In genomic region chr1:133859821-133860711, GRCm38 (mm10) we compare ENCODE assay signal across 17 mouse cellular contexts. TPM values are rescaled to one million over a fixed set of nuclear protein-coding genes. Genes with fewer than 3 reads are reported as not detected.
DNase-seq lines count a peak whose midpoint lies in the region; ATAC-seq and TF ChIP-seq lines count a peak whose summit lies in the region.
"Had no signal": no experiment of that assay in that cellular context is flagged by ENCODE, and none has a peak within 500 bp of the region (broad histone marks: within the 10 kb centered on the region; RNA-seq: fewer than 3 reads in every experiment).

No protein-coding gene starts in this region.

- no peaks in the 10 kb centered on the region for H3K36me3 ChIP-seq in hindbrain, embryonic 10.5 days
- H3K36me3 ChIP-seq in hindbrain, postnatal 0 days (ENCODE audit: insufficient read depth, low read length), result no peaks in the 10 kb centered on the region
- H3K36me3 ChIP-seq in embryonic facial prominence, embryonic 12.5 days, result no peaks in the 10 kb centered on the region
- no peaks in the 10 kb centered on the region for H3K36me3 ChIP-seq in kidney, adult 2 months (ENCODE audit: control insufficient read depth, insufficient read depth, low read length)
- H3K36me3 ChIP-seq in midbrain, embryonic 13.5 days, result no peaks in the 10 kb centered on the region
- H3K36me3 ChIP-seq: limb, embryonic 12.5 days had no signal

- intact Hi-C loops in gastrocnemius, adult 2 months (cut with DNase I), result no loop called here

- H3K9me3 ChIP-seq in hindbrain, embryonic 10.5 days, result no peaks in the 10 kb centered on the region
- no peaks in the 10 kb centered on the region for H3K9me3 ChIP-seq in hindbrain, postnatal 0 days (ENCODE audit: low read length)
- no peaks in the 10 kb centered on the region for H3K9me3 ChIP-seq in embryonic facial prominence, embryonic 12.5 days
- H3K9me3 ChIP-seq in midbrain, embryonic 13.5 days, result no peaks in the 10 kb centered on the region
- H3K9me3 ChIP-seq: limb, embryonic 12.5 days had no signal

- no peak for DNase-seq in hindbrain, embryonic 10.5 days (ENCODE audit: low spot score)
- no peak for DNase-seq in hindbrain, postnatal 0 days (ENCODE audit: low spot score)
- DNase-seq in kidney, adult 2 months, result peak; percentile 55
- DNase-seq in retina, embryonic 14.5 days (ENCODE audit: low spot score), result no peak
- DNase-seq in gastrocnemius, adult 2 months, result no peak
- DNase-seq in layer of hippocampus, adult 18-20 months (ENCODE audit: low spot score in 2 of 2), result no peak
- DNase-seq: adrenal gland, postnatal 10 days; cerebellum, adult 11 months; heart, adult 11 months; layer of hippocampus, adult 9-11 months; lung, adult 18-20 months had no signal

- H3K4me1 ChIP-seq in hindbrain, embryonic 10.5 days (replicated peaks), result peaks cover 62% of the 10 kb centered on the region
- 0 out of 2 replicates have a peak, but pooled peaks cover 5% of the 10 kb centered on the region for H3K4me1 ChIP-seq in hindbrain, postnatal 0 days (ENCODE audit: insufficient read depth, low read length)
- H3K4me1 ChIP-seq in embryonic facial prominence, embryonic 12.5 days, result peaks cover 33% of the 10 kb centered on the region
- H3K4me1 ChIP-seq in kidney, adult 2 months (ENCODE audit: control insufficient read depth, insufficient read depth, low read length), result no peaks in the 10 kb centered on the region
- peaks cover 51% of the 10 kb centered on the region for H3K4me1 ChIP-seq in midbrain, embryonic 13.5 days (replicated peaks)

- TF ChIP-seq POLR2A in kidney, adult 2 months (IDR thresholded peaks at IDR 0.05; ENCODE audit: low read depth, low read length), result no peak

- H3K4me2 ChIP-seq in hindbrain, postnatal 0 days (ENCODE audit: low read depth, low read length), result no peak overlapping the region
- H3K4me2 ChIP-seq in embryonic facial prominence, embryonic 12.5 days (replicated peaks), result no peak overlapping the region
- no peak overlapping the region for H3K4me2 ChIP-seq in midbrain, embryonic 13.5 days (replicated peaks)
- H3K4me2 ChIP-seq: limb, embryonic 12.5 days had no signal

- H3K4me3 ChIP-seq in hindbrain, embryonic 10.5 days, result no peak overlapping the region
- no peak overlapping the region for H3K4me3 ChIP-seq in hindbrain, postnatal 0 days (ENCODE audit: low read length)
- H3K4me3 ChIP-seq in embryonic facial prominence, embryonic 12.5 days, result no peak overlapping the region
- no peak overlapping the region for H3K4me3 ChIP-seq in kidney, adult 2 months (ENCODE audit: insufficient read depth, low read depth, low read length)
- no peak overlapping the region for H3K4me3 ChIP-seq in midbrain, embryonic 13.5 days (replicated peaks)
- H3K4me3 ChIP-seq in gastrocnemius, adult 2 months, result no peak overlapping the region
- H3K4me3 ChIP-seq: limb, embryonic 12.5 days had no signal

- peak overlapping the region; percentile 68 for H3K27ac ChIP-seq in hindbrain, embryonic 10.5 days
- no peak overlapping the region for H3K27ac ChIP-seq in hindbrain, postnatal 0 days
- H3K27ac ChIP-seq in embryonic facial prominence, embryonic 12.5 days, result 0 out of 2 replicates have a peak overlapping the region, but pooled peaks have one; percentile 23
- no peak overlapping the region for H3K27ac ChIP-seq in kidney, adult 2 months (ENCODE audit: insufficient read depth, low read depth, low read length)
- peak overlapping the region; percentile 74 for H3K27ac ChIP-seq in midbrain, embryonic 13.5 days
- no peak overlapping the region for H3K27ac ChIP-seq in gastrocnemius, adult 2 months
- H3K27ac ChIP-seq: limb, embryonic 12.5 days had no signal

- peaks cover 57% of the 10 kb centered on the region for H3K27me3 ChIP-seq in hindbrain, embryonic 10.5 days (ENCODE audit: insufficient read depth, poor library complexity, severe bottlenecking)
- no peaks in the 10 kb centered on the region for H3K27me3 ChIP-seq in hindbrain, postnatal 0 days (ENCODE audit: insufficient read depth, low read length)
- 0 out of 2 replicates have a peak, but pooled peaks cover 4% of the 10 kb centered on the region for H3K27me3 ChIP-seq in embryonic facial prominence, embryonic 12.5 days
- no peaks in the 10 kb centered on the region for H3K27me3 ChIP-seq in kidney, adult 2 months (replicated peaks; ENCODE audit: control insufficient read depth, insufficient read depth, low read length)
- peaks cover 9% of the 10 kb centered on the region; the same call in 1 of the 2 replicates for H3K27me3 ChIP-seq in midbrain, embryonic 13.5 days
- H3K27me3 ChIP-seq: Patski had no signal

- no peak for ATAC-seq in hindbrain, postnatal 0 days
- ATAC-seq in embryonic facial prominence, embryonic 12.5 days (ENCODE audit: insufficient number of reproducible peaks, insufficient read depth, low FRiP score, low TSS enrichment), result peak; percentile 43; the same call in 1 of the 2 replicates
- no peak for ATAC-seq in midbrain, embryonic 13.5 days
- ATAC-seq: Patski had no signal

- no peak overlapping the region for H3K9ac ChIP-seq in hindbrain, postnatal 0 days (replicated peaks; ENCODE audit: low read length)
- H3K9ac ChIP-seq in embryonic facial prominence, embryonic 12.5 days, result no peak overlapping the region
- H3K9ac ChIP-seq in midbrain, embryonic 13.5 days (replicated peaks), result no peak overlapping the region
- H3K9ac ChIP-seq: limb, embryonic 12.5 days had no signal

- WGBS in hindbrain, embryonic 10.5 days, result 71% methylated on average over 20 of the region's 20 CpGs
- 68% methylated on average over 20 of the region's 20 CpGs for WGBS in hindbrain, postnatal 0 days
- WGBS in embryonic facial prominence, embryonic 12.5 days, result 68% methylated on average over 20 of the region's 20 CpGs
- 60% methylated on average over 20 of the region's 20 CpGs for WGBS in kidney, adult 2 months
- 79% methylated on average over 20 of the region's 20 CpGs for WGBS in midbrain, embryonic 13.5 days

- TF ChIP-seq CTCF in hindbrain, postnatal 0 days (IDR thresholded peaks at IDR 0.05; ENCODE audit: low read depth), result no peak
- TF ChIP-seq CTCF in kidney, adult 2 months (conservative IDR thresholded peaks at IDR 0.05; ENCODE audit: insufficient read depth, insufficient read length, low read depth, low read length), result no peak
- no peak for TF ChIP-seq CTCF in gastrocnemius, adult 2 months (IDR thresholded peaks at IDR 0.05)

RNA-seq across cellular contexts. Expression of gene Optc, which starts 47.7 kb away (rescaled TPM):
- 2.1 and 3.6 TPM in 2 replicates for polyA plus RNA-seq in hindbrain, embryonic 10.5 days (2016; fragmentation: Nextera tagmentation; extraction: Ambion mirVana)
- 8.5 and 10.4 TPM in 2 replicates for total RNA-seq in hindbrain, postnatal 0 days (2014; rRNA removed)
- 3.7 and 4.6 TPM in 2 replicates for polyA plus RNA-seq in hindbrain, postnatal 0 days (2015; fragmentation: Nextera tagmentation; extraction: Ambion mirVana)
- 1.1 and 1.3 TPM in 2 replicates for polyA plus RNA-seq in embryonic facial prominence, embryonic 12.5 days (2016; fragmentation: Nextera tagmentation; extraction: Ambion mirVana)
- 0.48 and 1.5 TPM in 2 replicates for polyA plus RNA-seq in kidney, adult 2 months (2012; rRNA removed)
- polyA plus RNA-seq in midbrain, embryonic 13.5 days (2015; fragmentation: Nextera tagmentation; extraction: Ambion mirVana), result 4.0 and 4.9 TPM in 2 replicates
- total RNA-seq in gastrocnemius, adult 2 months (2021), result under 1 TPM in 1 of 2 experiments, not detected in 1; 0.13 TPM
- under 1 TPM; 0.35 to 0.41 TPM for total RNA-seq in layer of hippocampus, adult 18-20 months (2021)
- total RNA-seq: hematopoietic stem cell, adult 5-6 weeks; megakaryocyte, adult 5-6 weeks had no signal

RNA-seq across cellular contexts. Expression of gene Atp2b4, which starts 59.2 kb away (rescaled TPM):
- 4.2 and 4.6 TPM in 2 replicates for polyA plus RNA-seq in hindbrain, embryonic 10.5 days (2016; fragmentation: Nextera tagmentation; extraction: Ambion mirVana)
- 56.6 and 57.3 TPM in 2 replicates for total RNA-seq in hindbrain, postnatal 0 days (2014; rRNA removed)
- 13.2 and 13.4 TPM in 2 replicates for polyA plus RNA-seq in hindbrain, postnatal 0 days (2015; fragmentation: Nextera tagmentation; extraction: Ambion mirVana)
- 14.1 and 15.0 TPM in 2 replicates for polyA plus RNA-seq in embryonic facial prominence, embryonic 12.5 days (2016; fragmentation: Nextera tagmentation; extraction: Ambion mirVana)
- 4.9 and 6.1 TPM in 2 replicates for polyA plus RNA-seq in kidney, adult 2 months (2012; rRNA removed)
- 7.8 and 8.2 TPM in 2 replicates for polyA plus RNA-seq in midbrain, embryonic 13.5 days (2015; fragmentation: Nextera tagmentation; extraction: Ambion mirVana)
- 10 to 100 TPM in 1 of 2 experiments, 1 to 10 TPM in 1; 9.0 to 12.0 TPM for total RNA-seq in gastrocnemius, adult 2 months (2021)
- 100 to 1,000 TPM in 1 of 2 experiments, 10 to 100 TPM in 1; 70.4 to 100 TPM for total RNA-seq in layer of hippocampus, adult 18-20 months (2021)

Comparison
In these comparisons a context has a peak if more than half of its experiments do, and no peak if none do; other contexts are left out.
1. H3K27ac ChIP-seq: peak in hindbrain, embryonic 10.5 days (single experiment), embryonic facial prominence, embryonic 12.5 days (single experiment) and midbrain, embryonic 13.5 days (single experiment); none in hindbrain, postnatal 0 days (single experiment), kidney, adult 2 months (single experiment) and gastrocnemius, adult 2 months (single experiment).